Mouse (Mus musculus): ENCODE measurements around the gene Lpcat4. TPM values are rescaled to one million over a fixed set of nuclear protein-coding genes. Genes with fewer than 3 reads are reported as not detected.

Lpcat4 gene
- polyA plus RNA-seq, 1 experiment, result 23.4 TPM

- Histone ChIP-seq H3K27me3 (replicated peaks) (peaks cover 5% of the 10 kb centered on the region), H3K9me3 (no peaks in the 10 kb centered on the region), H3K4me1 (peaks cover 3% of the 10 kb centered on the region), H3K36me3 (replicated peaks; ENCODE audit: low read length) (no peaks in the 10 kb centered on the region), H3K4me3 (replicated peaks) (no peak overlapping the region)
- no peak for TF ChIP-seq GATA1 (IDR thresholded peaks at IDR 0.05; ENCODE audit: borderline replicate concordance, low read length)
- TF ChIP-seq FLI1 (IDR thresholded peaks at IDR 0.05; ENCODE audit: low read length), result no peak
These were observed 6.6 kb upstream of the Lpcat4 start for GRCm38 (mm10) chr2:112232623-112233022.

GRCm38 (mm10) chr2:112236620-112237019 lies 2.6 kb upstream of the Lpcat4 start:
- Histone ChIP-seq H3K4me3 (replicated peaks) (no peak overlapping the region), H3K9me3 (no peaks in the 10 kb centered on the region)

GRCm38 (mm10) chr2:112238006-112238405 lies 1.3 kb upstream of the Lpcat4 start:
- H3K4me1 ChIP-seq, result peaks cover 27% of the 10 kb centered on the region
- H3K36me3 ChIP-seq (replicated peaks; ENCODE audit: low read length), result no peaks in the 10 kb centered on the region
- peaks cover 25% of the 10 kb centered on the region for H3K27me3 ChIP-seq (replicated peaks)
- no peaks in the 10 kb centered on the region for H3K9me3 ChIP-seq
- H3K4me3 ChIP-seq (replicated peaks), result peak overlapping the region; percentile 64
- TF ChIP-seq GATA1 (IDR thresholded peaks at IDR 0.05; ENCODE audit: borderline replicate concordance, low read length) (no peak), FLI1 (IDR thresholded peaks at IDR 0.05; ENCODE audit: low read length) (no peak)

More at GRCm38 (mm10) chr2:112236620-112237019, 2.6 kb upstream of the Lpcat4 start:
- TF ChIP-seq FLI1 (IDR thresholded peaks at IDR 0.05; ENCODE audit: low read length), result no peak
- no peak for TF ChIP-seq GATA1 (IDR thresholded peaks at IDR 0.05; ENCODE audit: borderline replicate concordance, low read length)
- Histone ChIP-seq H3K27me3 (replicated peaks) (peaks cover 19% of the 10 kb centered on the region), H3K4me1 (peaks cover 27% of the 10 kb centered on the region), H3K36me3 (replicated peaks; ENCODE audit: low read length) (no peaks in the 10 kb centered on the region)

GRCm38 (mm10) chr2:112239935-112240721 lies 860 bp downstream of the Lpcat4 start:
- no peak for TF ChIP-seq FLI1 (IDR thresholded peaks at IDR 0.05; ENCODE audit: low read length)
- no peak for TF ChIP-seq GATA1 (IDR thresholded peaks at IDR 0.05; ENCODE audit: borderline replicate concordance, low read length)
- Histone ChIP-seq H3K4me1 (peaks cover 35% of the 10 kb centered on the region), H3K4me3 (replicated peaks) (peak overlapping the region; percentile 98), H3K9me3 (no peaks in the 10 kb centered on the region), H3K36me3 (replicated peaks; ENCODE audit: low read length) (peaks cover 3% of the 10 kb centered on the region), H3K27me3 (replicated peaks) (peaks cover 27% of the 10 kb centered on the region)

DNA sequence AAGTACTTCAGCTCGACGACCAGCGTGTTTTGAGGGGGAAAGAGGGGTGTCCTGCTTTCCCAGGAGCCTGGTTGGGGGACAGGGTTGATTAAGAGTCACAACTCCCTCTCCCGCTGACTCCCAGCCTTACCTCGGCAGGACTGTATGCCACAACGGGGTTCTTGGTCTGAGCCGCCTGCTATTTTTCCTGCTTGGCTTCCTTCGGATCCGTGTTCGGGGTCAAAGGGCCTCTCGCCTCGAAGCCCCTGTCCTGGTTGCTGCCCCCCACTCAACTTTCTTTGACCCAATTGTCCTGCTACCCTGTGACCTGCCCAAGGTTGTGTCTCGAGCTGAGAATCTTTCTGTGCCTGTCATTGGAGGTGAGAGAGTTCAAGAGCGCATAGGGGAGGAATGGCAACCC lies 2.5 kb downstream of the Lpcat4 start:
- Histone ChIP-seq H3K27me3 (replicated peaks) (peaks cover 27% of the 10 kb centered on the region), H3K4me1 (peaks cover 35% of the 10 kb centered on the region), H3K36me3 (replicated peaks; ENCODE audit: low read length) (peaks cover 3% of the 10 kb centered on the region), H3K4me3 (replicated peaks) (no peak overlapping the region), H3K9me3 (no peaks in the 10 kb centered on the region)
- TF ChIP-seq FLI1 (IDR thresholded peaks at IDR 0.05; ENCODE audit: low read length) (no peak), GATA1 (IDR thresholded peaks at IDR 0.05; ENCODE audit: borderline replicate concordance, low read length) (no peak)

- H3K4me3 ChIP-seq (replicated peaks), result no peak overlapping the region
- no peaks in the 10 kb centered on the region for H3K9me3 ChIP-seq
- peaks cover 32% of the 10 kb centered on the region for H3K27me3 ChIP-seq (replicated peaks)
- H3K4me1 ChIP-seq, result peaks cover 12% of the 10 kb centered on the region
- peaks cover 3% of the 10 kb centered on the region for H3K36me3 ChIP-seq (replicated peaks; ENCODE audit: low read length)
- TF ChIP-seq GATA1 (IDR thresholded peaks at IDR 0.05; ENCODE audit: borderline replicate concordance, low read length) (no peak), FLI1 (IDR thresholded peaks at IDR 0.05; ENCODE audit: low read length) (no peak)
These were observed 6.0 kb downstream of the Lpcat4 start for GRCm38 (mm10) chr2:112245307-112245706.

DNA sequence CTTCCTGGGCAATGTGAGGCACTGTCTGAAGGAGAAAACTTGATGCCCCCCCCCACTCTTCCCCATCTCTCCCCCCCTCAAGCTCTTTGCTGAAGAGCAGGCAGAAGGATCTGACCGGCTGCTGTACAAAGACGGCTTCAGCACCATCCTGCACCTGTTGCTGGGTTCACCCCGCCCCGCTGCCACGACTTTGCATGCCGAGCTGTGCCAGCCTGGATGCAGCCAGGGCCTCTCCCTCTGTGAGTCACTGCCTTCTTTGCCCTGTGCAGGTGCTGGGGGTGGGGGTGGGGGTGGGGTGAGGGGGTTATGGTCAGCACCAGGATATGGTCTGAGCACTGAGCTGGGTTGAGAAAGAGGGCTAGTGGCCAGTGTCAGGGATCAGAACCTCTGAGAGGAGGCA lies 6.9 kb downstream of the Lpcat4 start:
- H3K36me3 ChIP-seq (replicated peaks; ENCODE audit: low read length), result peaks cover 3% of the 10 kb centered on the region

DNA sequence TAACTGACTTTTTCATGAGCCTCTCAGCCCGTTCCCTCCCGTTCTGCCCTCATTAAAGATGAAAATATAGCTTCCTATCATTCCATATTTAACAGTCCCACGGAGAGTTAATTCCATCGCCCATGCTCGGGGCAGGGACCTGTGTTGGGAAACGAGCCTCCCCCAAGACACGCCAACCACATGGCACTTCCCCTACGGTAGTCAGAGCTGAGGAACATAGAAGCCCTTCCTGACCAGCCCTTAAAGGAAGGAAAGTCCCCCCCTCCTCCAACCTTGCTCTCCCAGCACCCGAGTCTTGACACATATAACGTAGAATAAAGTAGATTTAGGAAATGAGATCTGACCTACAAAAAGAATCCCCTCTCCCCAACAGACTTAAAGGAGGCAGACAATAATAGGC lies 8.1 kb downstream of the Lpcat4 start:
- peaks cover 3% of the 10 kb centered on the region for H3K36me3 ChIP-seq (replicated peaks; ENCODE audit: low read length)
- peaks cover 8% of the 10 kb centered on the region; the same call in 1 of the 2 replicates for H3K4me1 ChIP-seq
- TF ChIP-seq GATA1 (IDR thresholded peaks at IDR 0.05; ENCODE audit: borderline replicate concordance, low read length), result no peak
- no peak for TF ChIP-seq FLI1 (IDR thresholded peaks at IDR 0.05; ENCODE audit: low read length)
- no peaks in the 10 kb centered on the region for H3K9me3 ChIP-seq
- H3K27me3 ChIP-seq (replicated peaks), result peaks cover 23% of the 10 kb centered on the region
- H3K4me3 ChIP-seq (replicated peaks), result no peak overlapping the region

More for the DNA sequence above, 6.9 kb downstream of the Lpcat4 start:
- TF ChIP-seq FLI1 (IDR thresholded peaks at IDR 0.05; ENCODE audit: low read length) (no peak), GATA1 (IDR thresholded peaks at IDR 0.05; ENCODE audit: borderline replicate concordance, low read length) (no peak)
- H3K27me3 ChIP-seq (replicated peaks), result peaks cover 30% of the 10 kb centered on the region
- peaks cover 8% of the 10 kb centered on the region; the same call in 1 of the 2 replicates for H3K4me1 ChIP-seq
- H3K4me3 ChIP-seq (replicated peaks), result no peak overlapping the region
- H3K9me3 ChIP-seq, result no peaks in the 10 kb centered on the region

DNA sequence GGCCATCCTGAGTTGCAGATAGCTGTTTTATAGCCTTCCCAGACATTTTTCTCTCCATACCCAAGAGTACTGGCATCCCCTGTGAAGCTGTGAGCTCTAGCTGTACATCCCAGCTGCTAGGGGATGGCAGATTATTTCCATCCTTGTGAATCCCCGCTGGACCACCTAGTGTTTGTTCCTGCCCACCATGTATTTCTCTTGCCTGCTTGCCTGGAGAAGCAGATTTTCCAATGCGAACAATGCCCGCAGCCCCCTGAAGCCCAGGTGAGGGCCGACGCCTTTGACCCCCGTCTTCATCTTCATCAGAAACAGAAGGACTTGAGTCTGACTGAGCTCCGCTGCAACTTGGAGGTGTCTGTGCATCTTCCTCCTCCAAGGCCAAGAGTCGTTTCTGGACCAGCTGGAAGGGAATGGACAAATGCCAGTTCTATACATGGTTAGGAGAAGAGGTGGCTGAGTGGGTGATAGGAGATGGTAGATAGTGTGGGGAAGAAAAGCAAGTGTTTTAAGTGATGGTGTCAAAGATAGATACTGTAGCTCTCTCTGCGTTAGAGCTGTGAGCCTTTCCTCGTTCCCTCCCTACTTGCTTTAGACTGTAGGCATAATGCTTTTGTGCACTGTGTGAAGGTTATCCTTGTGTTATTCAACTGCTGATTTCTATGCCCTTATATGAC lies 10.6 kb downstream of the Lpcat4 start:
- Histone ChIP-seq H3K9me3 (no peaks in the 10 kb centered on the region), H3K4me1 (peaks cover 1% of the 10 kb centered on the region), H3K27me3 (replicated peaks) (peaks cover 27% of the 10 kb centered on the region), H3K4me3 (replicated peaks) (no peak overlapping the region), H3K36me3 (replicated peaks; ENCODE audit: low read length) (no peaks in the 10 kb centered on the region)
- TF ChIP-seq FLI1 (IDR thresholded peaks at IDR 0.05; ENCODE audit: low read length) (no peak), GATA1 (IDR thresholded peaks at IDR 0.05; ENCODE audit: borderline replicate concordance, low read length) (no peak)
